Mouse (Mus musculus): ENCODE data around the gene Phlpp1. TPM values are rescaled to one million over a fixed set of nuclear protein-coding genes. Genes with fewer than 3 reads are reported as not detected.

The Phlpp1 gene
- polyA plus RNA-seq, 1 experiment from 2014 or later, result 4.5 TPM

- Histone ChIP-seq H3K4me3 (ENCODE audit: low read depth, low read length) (peak overlapping the region; percentile 85), H3K27me3 (ENCODE audit: control insufficient read depth, insufficient read depth, low read length) (no peaks in the 10 kb centered on the region), H3K36me3 (ENCODE audit: control insufficient read depth, insufficient read depth, low read length) (no peaks in the 10 kb centered on the region), H3K4me2 (peak overlapping the region; percentile 62), H3K9me3 (replicated peaks; ENCODE audit: control insufficient read depth, low read length) (no peaks in the 10 kb centered on the region), H3K4me1 (ENCODE audit: control insufficient read depth, insufficient read depth, low read length) (peaks cover 12% of the 10 kb centered on the region), H3K27ac (ENCODE audit: low read depth, low read length) (peak overlapping the region; percentile 93), H3K9ac (ENCODE audit: low read depth, low read length) (peak overlapping the region; percentile 95)
- under 1% methylated on average over 50 of the region's 77 CpGs for WGBS (ENCODE audit: insufficient replicate concordance)
- ATAC-seq (replicated peaks; ENCODE audit: insufficient number of reproducible peaks, low FRiP score, low TSS enrichment), result peak; percentile 20
Observed at GRCm38 (mm10) chr1:106172301-106172930, 864 bp downstream of the Phlpp1 start.

- under 1% methylated on average over 46 of the region's 47 CpGs for WGBS (ENCODE audit: insufficient replicate concordance)
- no peak for ATAC-seq (replicated peaks; ENCODE audit: insufficient number of reproducible peaks, low FRiP score, low TSS enrichment)
- H3K9ac ChIP-seq (ENCODE audit: low read depth, low read length), result peak overlapping the region; percentile 95
- peak overlapping the region; percentile 93 for H3K27ac ChIP-seq (ENCODE audit: low read depth, low read length)
- no peaks in the 10 kb centered on the region for H3K27me3 ChIP-seq (ENCODE audit: control insufficient read depth, insufficient read depth, low read length)
- H3K4me3 ChIP-seq (ENCODE audit: low read depth, low read length), result peak overlapping the region; percentile 85
- no peaks in the 10 kb centered on the region for H3K36me3 ChIP-seq (ENCODE audit: control insufficient read depth, insufficient read depth, low read length)
- H3K4me1 ChIP-seq (ENCODE audit: control insufficient read depth, insufficient read depth, low read length), result peaks cover 16% of the 10 kb centered on the region
- peak overlapping the region; percentile 62 for H3K4me2 ChIP-seq
- no peaks in the 10 kb centered on the region for H3K9me3 ChIP-seq (replicated peaks; ENCODE audit: control insufficient read depth, low read length)
Observed at GRCm38 (mm10) chr1:106172931-106173371, 1.4 kb downstream of the Phlpp1 start.

DNA sequence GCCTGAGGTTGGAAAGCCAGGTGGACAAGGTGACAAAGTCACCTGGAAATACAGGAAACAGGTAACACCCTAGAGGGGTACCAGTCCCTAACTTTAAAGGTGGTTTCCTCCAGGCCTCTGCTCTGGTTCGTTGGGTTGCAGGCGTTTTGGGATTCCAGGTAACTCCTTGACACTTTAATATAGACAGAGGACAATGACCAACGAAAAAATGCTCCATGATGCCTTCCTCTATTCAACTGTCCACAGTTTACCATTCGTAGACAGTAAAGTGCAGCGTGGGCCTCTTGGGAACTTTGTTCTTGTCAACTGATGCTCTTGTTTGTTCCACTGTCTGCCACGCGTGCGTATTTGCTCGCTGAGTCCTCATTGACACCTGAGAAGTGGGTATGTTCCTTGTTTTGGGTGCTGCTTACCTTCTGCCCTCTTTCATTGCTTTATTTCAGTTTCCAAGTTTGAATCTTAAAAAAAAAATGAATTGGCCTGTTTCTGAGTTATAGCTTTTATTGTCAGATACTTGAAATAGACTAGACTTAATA is 2.1 kb downstream of the Phlpp1 start:
- H3K36me3 ChIP-seq (ENCODE audit: control insufficient read depth, insufficient read depth, low read length), result no peaks in the 10 kb centered on the region
- H3K9me3 ChIP-seq (replicated peaks; ENCODE audit: control insufficient read depth, low read length), result no peaks in the 10 kb centered on the region
- WGBS (ENCODE audit: insufficient replicate concordance), result 38% methylated on average over 9 of the region's 9 CpGs
- H3K4me1 ChIP-seq (ENCODE audit: control insufficient read depth, insufficient read depth, low read length), result peaks cover 21% of the 10 kb centered on the region
- no peak for ATAC-seq (replicated peaks; ENCODE audit: insufficient number of reproducible peaks, low FRiP score, low TSS enrichment)
- peak overlapping the region; percentile 62 for H3K4me2 ChIP-seq
- peak overlapping the region; percentile 95 for H3K9ac ChIP-seq (ENCODE audit: low read depth, low read length)
- H3K27ac ChIP-seq (ENCODE audit: low read depth, low read length), result no peak overlapping the region
- no peaks in the 10 kb centered on the region for H3K27me3 ChIP-seq (ENCODE audit: control insufficient read depth, insufficient read depth, low read length)
- H3K4me3 ChIP-seq (ENCODE audit: low read depth, low read length), result peak overlapping the region; percentile 85

DNA sequence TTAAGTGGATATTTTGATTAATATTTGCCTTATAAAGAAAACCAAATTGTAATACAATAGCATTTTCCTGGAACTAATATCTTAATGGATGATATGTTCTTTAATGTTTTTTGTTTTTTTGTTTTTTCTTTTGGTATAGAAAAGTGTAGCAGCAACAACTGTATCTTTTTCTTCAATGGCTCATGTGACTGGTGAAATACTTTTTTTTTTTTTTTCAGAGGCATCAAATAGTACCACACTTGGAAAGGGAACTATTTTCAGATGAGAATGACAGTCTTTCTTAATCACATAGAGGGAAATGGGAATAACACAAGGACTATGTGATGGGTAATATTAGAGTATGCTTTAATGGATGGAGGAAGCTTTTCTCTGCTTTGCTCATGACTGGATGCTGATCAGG is 3.0 kb downstream of the Phlpp1 start:
- ATAC-seq (replicated peaks; ENCODE audit: insufficient number of reproducible peaks, low FRiP score, low TSS enrichment), result no peak
- Histone ChIP-seq H3K4me3 (ENCODE audit: low read depth, low read length) (peak overlapping the region; percentile 85), H3K9me3 (replicated peaks; ENCODE audit: control insufficient read depth, low read length) (no peaks in the 10 kb centered on the region), H3K4me1 (ENCODE audit: control insufficient read depth, insufficient read depth, low read length) (peaks cover 21% of the 10 kb centered on the region), H3K27me3 (ENCODE audit: control insufficient read depth, insufficient read depth, low read length) (no peaks in the 10 kb centered on the region), H3K36me3 (ENCODE audit: control insufficient read depth, insufficient read depth, low read length) (no peaks in the 10 kb centered on the region), H3K27ac (ENCODE audit: low read depth, low read length) (no peak overlapping the region), H3K4me2 (peak overlapping the region; percentile 62), H3K9ac (ENCODE audit: low read depth, low read length) (no peak overlapping the region)

DNA sequence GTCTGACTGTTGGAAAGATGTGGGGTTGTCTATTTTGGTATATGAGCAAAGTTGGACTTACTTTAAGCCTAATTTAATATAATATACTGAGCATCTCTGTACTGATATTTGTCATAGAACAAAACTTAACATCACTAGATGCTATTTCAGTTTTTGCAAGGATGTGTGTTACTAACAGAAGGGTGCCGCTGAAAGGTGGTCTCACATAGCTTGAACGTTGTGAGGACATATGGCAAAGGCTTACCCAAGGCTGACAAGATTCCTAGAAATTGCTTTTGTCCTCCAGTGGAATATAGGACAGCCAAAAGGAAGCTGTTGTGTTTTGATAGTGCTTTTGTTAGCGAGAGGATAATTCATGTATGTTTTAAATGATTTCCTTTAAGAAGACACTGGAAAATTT is 3.8 kb downstream of the Phlpp1 start:
- WGBS (ENCODE audit: insufficient replicate concordance), result 54% methylated on average over 3 of the region's 3 CpGs
- Histone ChIP-seq H3K9ac (ENCODE audit: low read depth, low read length) (no peak overlapping the region), H3K4me2 (peak overlapping the region; percentile 51), H3K4me3 (ENCODE audit: low read depth, low read length) (peak overlapping the region; percentile 18; the same call in 1 of the 2 replicates), H3K36me3 (ENCODE audit: control insufficient read depth, insufficient read depth, low read length) (no peaks in the 10 kb centered on the region), H3K27ac (ENCODE audit: low read depth, low read length) (no peak overlapping the region), H3K27me3 (ENCODE audit: control insufficient read depth, insufficient read depth, low read length) (no peaks in the 10 kb centered on the region), H3K9me3 (replicated peaks; ENCODE audit: control insufficient read depth, low read length) (no peaks in the 10 kb centered on the region), H3K4me1 (ENCODE audit: control insufficient read depth, insufficient read depth, low read length) (peaks cover 21% of the 10 kb centered on the region)
- ATAC-seq (replicated peaks; ENCODE audit: insufficient number of reproducible peaks, low FRiP score, low TSS enrichment), result no peak

DNA sequence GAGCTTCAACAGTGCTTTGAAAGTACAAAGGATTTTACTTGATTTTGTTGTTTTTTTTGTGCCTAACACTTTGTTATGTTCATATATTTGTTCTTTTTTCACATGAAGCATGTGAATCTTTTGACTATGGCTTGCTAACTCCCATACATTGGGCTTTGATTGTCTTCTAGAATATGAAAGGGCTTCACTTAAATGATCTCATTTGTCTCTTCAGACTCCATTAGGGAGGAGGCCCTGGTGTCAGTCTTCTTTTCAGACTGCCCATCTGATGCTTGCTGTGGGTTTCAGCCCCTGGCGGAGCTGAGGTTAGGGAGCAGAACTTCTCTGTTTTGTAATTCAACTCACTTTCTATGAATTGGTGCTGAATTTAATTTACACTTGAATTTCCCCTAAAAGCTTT is 5.2 kb downstream of the Phlpp1 start:
- Histone ChIP-seq H3K27ac (ENCODE audit: low read depth, low read length) (no peak overlapping the region), H3K9ac (ENCODE audit: low read depth, low read length) (no peak overlapping the region), H3K4me2 (no peak overlapping the region), H3K4me3 (ENCODE audit: low read depth, low read length) (no peak overlapping the region), H3K9me3 (replicated peaks; ENCODE audit: control insufficient read depth, low read length) (no peaks in the 10 kb centered on the region), H3K4me1 (ENCODE audit: control insufficient read depth, insufficient read depth, low read length) (peaks cover 17% of the 10 kb centered on the region), H3K27me3 (ENCODE audit: control insufficient read depth, insufficient read depth, low read length) (no peaks in the 10 kb centered on the region), H3K36me3 (ENCODE audit: control insufficient read depth, insufficient read depth, low read length) (no peaks in the 10 kb centered on the region)
- no peak for ATAC-seq (replicated peaks; ENCODE audit: insufficient number of reproducible peaks, low FRiP score, low TSS enrichment)
- WGBS (ENCODE audit: insufficient replicate concordance), result 51% methylated on average over 1 of the region's 1 CpGs

DNA sequence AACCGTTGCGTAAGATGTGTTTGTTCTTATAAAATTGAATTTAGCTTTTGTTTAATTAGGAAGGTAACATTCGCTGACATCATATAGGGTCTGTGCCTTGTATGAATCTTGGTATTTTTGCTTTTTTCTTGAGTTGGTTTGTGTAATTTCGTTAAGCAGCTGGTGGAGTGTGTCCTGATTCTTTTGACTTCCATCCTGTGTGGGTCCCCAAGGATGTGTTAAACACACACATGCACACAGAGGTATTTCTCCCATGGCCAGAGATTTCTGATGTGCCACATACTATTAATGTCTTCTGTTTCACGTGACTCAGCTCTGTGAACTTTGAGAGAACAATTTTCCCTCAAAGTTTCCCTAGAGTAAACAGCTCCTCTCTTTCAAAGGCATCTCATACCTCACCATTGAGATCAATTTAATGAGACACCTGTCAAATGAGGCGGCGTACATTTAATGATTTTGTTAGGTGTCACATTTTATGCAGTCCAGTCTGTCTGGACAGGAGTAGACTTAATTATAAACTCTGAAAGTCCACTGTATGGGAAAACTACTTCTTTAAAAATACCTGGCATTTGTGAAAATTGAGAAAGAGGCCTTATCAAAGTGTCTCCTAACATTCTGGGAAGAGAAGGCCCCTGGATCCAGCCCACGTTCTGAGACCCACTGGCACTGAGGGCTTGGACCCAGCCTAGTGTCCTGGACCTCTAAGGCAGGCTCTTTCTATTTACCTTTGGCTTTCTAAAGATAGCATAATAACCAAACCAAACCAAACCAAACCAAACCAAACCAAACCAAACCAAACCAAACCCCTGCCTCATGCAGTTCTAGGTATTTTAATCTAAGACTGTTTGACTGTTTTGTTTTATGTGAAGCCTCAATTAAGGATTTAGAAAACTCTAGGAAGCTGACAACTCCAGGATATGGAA is 6.6 kb downstream of the Phlpp1 start:
- Histone ChIP-seq H3K4me2 (no peak overlapping the region), H3K27me3 (ENCODE audit: control insufficient read depth, insufficient read depth, low read length) (no peaks in the 10 kb centered on the region), H3K9me3 (replicated peaks; ENCODE audit: control insufficient read depth, low read length) (no peaks in the 10 kb centered on the region), H3K9ac (ENCODE audit: low read depth, low read length) (no peak overlapping the region), H3K4me3 (ENCODE audit: low read depth, low read length) (no peak overlapping the region), H3K36me3 (ENCODE audit: control insufficient read depth, insufficient read depth, low read length) (no peaks in the 10 kb centered on the region), H3K27ac (ENCODE audit: low read depth, low read length) (no peak overlapping the region), H3K4me1 (ENCODE audit: control insufficient read depth, insufficient read depth, low read length) (peaks cover 17% of the 10 kb centered on the region)
- WGBS (ENCODE audit: insufficient replicate concordance), result 74% methylated on average over 8 of the region's 8 CpGs
- ATAC-seq (replicated peaks; ENCODE audit: insufficient number of reproducible peaks, low FRiP score, low TSS enrichment), result no peak

- no peaks in the 10 kb centered on the region for H3K36me3 ChIP-seq (ENCODE audit: control insufficient read depth, insufficient read depth, low read length)
- no peak overlapping the region for H3K9ac ChIP-seq (ENCODE audit: low read depth, low read length)
- 89% methylated on average over 2 of the region's 2 CpGs for WGBS (ENCODE audit: insufficient replicate concordance)
- H3K27me3 ChIP-seq (ENCODE audit: control insufficient read depth, insufficient read depth, low read length), result no peaks in the 10 kb centered on the region
- H3K9me3 ChIP-seq (replicated peaks; ENCODE audit: control insufficient read depth, low read length), result no peaks in the 10 kb centered on the region
- peaks cover 13% of the 10 kb centered on the region for H3K4me1 ChIP-seq (ENCODE audit: control insufficient read depth, insufficient read depth, low read length)
- no peak overlapping the region for H3K4me3 ChIP-seq (ENCODE audit: low read depth, low read length)
- H3K4me2 ChIP-seq, result no peak overlapping the region
- ATAC-seq (replicated peaks; ENCODE audit: insufficient number of reproducible peaks, low FRiP score, low TSS enrichment), result no peak
- H3K27ac ChIP-seq (ENCODE audit: low read depth, low read length), result peak overlapping the region; percentile 47
Observed at GRCm38 (mm10) chr1:106183701-106184100, 12.1 kb downstream of the Phlpp1 start.
